ENCODE assay signal across 8 mouse cellular contexts in the genomic region with DNA sequence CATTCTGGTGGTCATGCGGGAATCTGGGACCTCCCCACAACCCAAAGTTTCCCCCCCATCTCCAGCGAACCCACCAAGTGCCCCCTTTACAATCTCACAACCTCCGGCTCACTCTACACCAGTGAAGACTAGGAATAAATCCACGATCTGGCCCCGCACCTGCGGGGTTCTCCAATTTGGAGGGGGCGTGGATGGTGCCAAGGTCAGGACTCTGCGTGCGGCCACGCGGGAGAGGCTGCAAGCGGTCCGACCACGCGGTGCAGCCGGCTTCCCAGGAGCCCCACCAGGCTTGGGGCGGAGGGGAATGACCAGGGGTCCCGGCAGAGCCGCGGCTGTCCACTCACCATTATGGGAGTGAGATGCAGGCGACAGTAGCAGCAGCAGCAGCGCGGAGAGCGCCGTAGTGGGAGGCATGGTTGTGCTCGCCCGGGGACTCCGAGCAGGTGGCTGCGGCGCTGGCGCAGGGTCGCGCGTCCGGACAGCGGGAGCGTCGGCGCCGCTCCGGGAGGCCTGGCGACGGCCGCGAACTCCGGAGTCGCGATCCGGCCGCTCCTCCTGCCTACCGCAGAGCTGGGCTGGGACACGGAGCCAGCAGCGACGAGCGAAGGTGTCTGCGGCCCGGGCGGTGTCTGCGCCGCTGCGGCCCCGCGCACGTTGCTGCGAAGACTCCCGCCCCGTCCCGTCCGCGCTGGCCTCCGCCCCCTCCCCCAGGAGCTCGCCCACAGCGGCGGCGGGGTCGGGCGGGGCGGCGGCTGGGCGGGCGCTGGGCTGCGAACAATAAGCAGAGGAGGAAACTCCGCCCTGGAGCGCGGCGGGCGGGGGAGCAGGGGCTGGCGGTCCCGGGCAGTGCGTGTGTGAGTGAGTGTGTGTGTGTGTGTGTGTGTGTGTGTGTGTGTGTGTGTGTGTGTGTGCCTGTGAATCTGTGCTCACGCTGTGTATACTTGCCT. TPM values are rescaled to one million over a fixed set of nuclear protein-coding genes. Genes with fewer than 3 reads are reported as not detected.
DNase-seq lines count a peak whose midpoint lies in the region; ATAC-seq lines count a peak whose summit lies in the region.

A gene (minus strand): TSS at position 747 of the 947 bp plus-strand sequence.

- H3K4me1 ChIP-seq in embryonic facial prominence, embryonic 12.5 days: peaks cover 25% of the 10 kb centered on the region; the same call in 1 of the 2 replicates
- peaks cover 44% of the 10 kb centered on the region for H3K4me1 ChIP-seq in heart, embryonic 12.5 days (replicated peaks)
- H3K4me1 ChIP-seq in kidney, embryonic 15.5 days: peaks cover 28% of the 10 kb centered on the region
- H3K4me1 ChIP-seq in liver, embryonic 12.5 days: peaks cover 78% of the 10 kb centered on the region

- no peaks in the 10 kb centered on the region for H3K36me3 ChIP-seq in embryonic facial prominence, embryonic 12.5 days
- no peaks in the 10 kb centered on the region for H3K36me3 ChIP-seq in heart, embryonic 12.5 days
- H3K36me3 ChIP-seq in kidney, embryonic 15.5 days: no peaks in the 10 kb centered on the region
- H3K36me3 ChIP-seq in liver, embryonic 12.5 days: no peaks in the 10 kb centered on the region; the same call in 1 of the 2 replicates
- H3K36me3 ChIP-seq in splenic B cell, adult 2 months (ENCODE audit: control insufficient read depth, insufficient read depth, low read length, poor library complexity, severe bottlenecking): no peaks in the 10 kb centered on the region

- no peaks in the 10 kb centered on the region for H3K9me3 ChIP-seq in embryonic facial prominence, embryonic 12.5 days
- H3K9me3 ChIP-seq in heart, embryonic 12.5 days (replicated peaks): no peaks in the 10 kb centered on the region
- no peaks in the 10 kb centered on the region for H3K9me3 ChIP-seq in kidney, embryonic 15.5 days (replicated peaks)
- H3K9me3 ChIP-seq in liver, embryonic 12.5 days (replicated peaks): no peaks in the 10 kb centered on the region

- H3K4me3 ChIP-seq in embryonic facial prominence, embryonic 12.5 days: peak within 1 kb of the TSS; percentile 59
- H3K4me3 ChIP-seq in heart, embryonic 12.5 days: peak within 1 kb of the TSS; percentile 60
- H3K4me3 ChIP-seq in kidney, embryonic 15.5 days (replicated peaks): peak within 1 kb of the TSS; percentile 67
- peak within 1 kb of the TSS; percentile 81 for H3K4me3 ChIP-seq in liver, embryonic 12.5 days

- no peak for DNase-seq in frontal cortex, postnatal 25 days (ENCODE audit: low spot score in 2 of 2)
- DNase-seq in natural killer cell, adult 2 months (ENCODE audit: low spot score in 2 of 2): peak; percentile 17 to 42
- peak; percentile 23 for DNase-seq in splenic B cell, adult 2 months (ENCODE audit: low read depth, low spot score)

- H3K27me3 ChIP-seq in embryonic facial prominence, embryonic 12.5 days: peaks cover 74% of the 10 kb centered on the region
- H3K27me3 ChIP-seq in heart, embryonic 12.5 days (replicated peaks): no peaks in the 10 kb centered on the region
- H3K27me3 ChIP-seq in kidney, embryonic 15.5 days: peaks cover 91% of the 10 kb centered on the region
- peaks cover 22% of the 10 kb centered on the region; the same call in 1 of the 2 replicates for H3K27me3 ChIP-seq in liver, embryonic 12.5 days (replicated peaks)
- H3K27me3 ChIP-seq in splenic B cell, adult 2 months (ENCODE audit: control insufficient read depth, insufficient read depth, low read length, poor library complexity, severe bottlenecking): no peaks in the 10 kb centered on the region

- H3K9ac ChIP-seq in embryonic facial prominence, embryonic 12.5 days: peak within 1 kb of the TSS; percentile 49
- H3K9ac ChIP-seq in heart, embryonic 12.5 days: peak within 1 kb of the TSS; percentile 81
- H3K9ac ChIP-seq in kidney, embryonic 15.5 days: peak within 1 kb of the TSS; percentile 49
- H3K9ac ChIP-seq in liver, embryonic 12.5 days: peak within 1 kb of the TSS; percentile 78

- peak; percentile 42 for ATAC-seq in frontal cortex, adult (ENCODE audit: low TSS enrichment)
- ATAC-seq in embryonic facial prominence, embryonic 12.5 days (ENCODE audit: insufficient number of reproducible peaks, insufficient read depth, low FRiP score, low TSS enrichment): peak; percentile 83
- peak; percentile 93 for ATAC-seq in heart, embryonic 12.5 days (ENCODE audit: insufficient number of reproducible peaks, low FRiP score)
- ATAC-seq in kidney, embryonic 15.5 days (replicated peaks; ENCODE audit: low FRiP score): peak; percentile 91
- peak; percentile 87 for ATAC-seq in liver, embryonic 12.5 days

- WGBS in embryonic facial prominence, embryonic 12.5 days: under 1% methylated on average over 66 of the region's 91 CpGs
- WGBS in heart, embryonic 12.5 days: under 1% methylated on average over 67 of the region's 91 CpGs
- under 1% methylated on average over 70 of the region's 91 CpGs for WGBS in kidney, embryonic 15.5 days
- under 1% methylated on average over 81 of the region's 91 CpGs for WGBS in liver, embryonic 12.5 days (ENCODE audit: insufficient replicate concordance)

- peak within 1 kb of the TSS; percentile 92 for H3K4me2 ChIP-seq in embryonic facial prominence, embryonic 12.5 days (replicated peaks)
- peak within 1 kb of the TSS; percentile 97 for H3K4me2 ChIP-seq in heart, embryonic 12.5 days
- H3K4me2 ChIP-seq in kidney, embryonic 15.5 days: peak within 1 kb of the TSS; percentile 96
- peak within 1 kb of the TSS; percentile 94 for H3K4me2 ChIP-seq in liver, embryonic 12.5 days

- H3K27ac ChIP-seq in embryonic facial prominence, embryonic 12.5 days: 0 out of 2 replicates have a peak within 1 kb of the TSS, but pooled peaks have one; percentile 11
- peak within 1 kb of the TSS; percentile 48 for H3K27ac ChIP-seq in heart, embryonic 12.5 days (ENCODE audit: poor library complexity, severe bottlenecking)
- H3K27ac ChIP-seq in kidney, embryonic 15.5 days: peak within 1 kb of the TSS; percentile 58; the same call in 1 of the 2 replicates
- peak within 1 kb of the TSS; percentile 77 for H3K27ac ChIP-seq in liver, embryonic 12.5 days

RNA-seq across cellular contexts. Expression of the gene that starts here (rescaled TPM):
- polyA plus RNA-seq in embryonic facial prominence, embryonic 12.5 days (2016; fragmentation: Nextera tagmentation; extraction: Ambion mirVana): 9.2 and 10.1 TPM in 2 replicates
- polyA plus RNA-seq in heart, embryonic 12.5 days (2016; fragmentation: Nextera tagmentation; extraction: Ambion mirVana): 27.9 and 29.2 TPM in 2 replicates
- polyA plus RNA-seq in kidney, embryonic 15.5 days (2015; fragmentation: Nextera tagmentation; extraction: Ambion mirVana): 62.1 and 65.3 TPM in 2 replicates
- polyA plus RNA-seq in liver, embryonic 12.5 days (2016; fragmentation: Nextera tagmentation; extraction: Ambion mirVana): 23.0 and 24.5 TPM in 2 replicates

Comparison
In these comparisons a context has a peak if more than half of its experiments do, and no peak if none do; other contexts are left out.
1. ATAC-seq: peak in every context shown above with its lines; median percentile 93 in heart, embryonic 12.5 days; 91 in kidney, embryonic 15.5 days; 87 in liver, embryonic 12.5 days; 83 in embryonic facial prominence, embryonic 12.5 days; 42 in frontal cortex, adult.
2. DNase-seq: peak in natural killer cell, adult 2 months (2 of 2) and splenic B cell, adult 2 months (single experiment); none in frontal cortex, postnatal 25 days (0 of 2).
3. H3K27ac ChIP-seq: peak in every context shown above with its lines; median percentile 77 in liver, embryonic 12.5 days; 58 in kidney, embryonic 15.5 days; 48 in heart, embryonic 12.5 days; 11 in embryonic facial prominence, embryonic 12.5 days.
4. Peak in every context shown above with its lines, with median percentiles within 50 percentile points of each other: H3K4me2 ChIP-seq, H3K4me3 ChIP-seq and H3K9ac ChIP-seq.